Mouse (Mus musculus) CD8-positive naive resting alpha-beta T cell, adult 2 months (primary cell): Measurements from ENCODE around the gene Rhof.
"Not testable (repeated sequence)": the region's sequence is repeated elsewhere in the genome, so short reads cannot be mapped to it uniquely, and the experiment has no call there.

Experiments used
- DNase-seq, 2 experiments: peaks; one replicate each; pipeline ENCODE4 v3.0.0; 2022; ENCODE audit warnings: low read depth in 2 of 2, low spot score in 2 of 2

The Rhof gene

GRCm38 (mm10) chr5:123068714-123069113, 63.8 kb downstream of the Rhof start:
- DNase-seq = no peak

GRCm38 (mm10) chr5:123068115-123068514, 64.4 kb downstream of the Rhof start, which contains the start of gene Tmem120b:
Gene Tmem120b (plus strand): TSS chr5:123068415.
- no peak for DNase-seq

- DNase-seq = peak; percentile 29 to 40
Measured at GRCm38 (mm10) chr5:123067395-123067995, 65.0 kb downstream of the Rhof start.

GRCm38 (mm10) chr5:123064207-123064606, 68.3 kb downstream of the Rhof start:
- DNase-seq = peak; percentile 66 to 69

GRCm38 (mm10) chr5:123063141-123063540, 69.4 kb downstream of the Rhof start:
- no peak for DNase-seq

- not testable (repeated sequence) for DNase-seq
Measured at GRCm38 (mm10) chr5:123061402-123061749, 71.1 kb downstream of the Rhof start.

- no peak for DNase-seq
Measured at GRCm38 (mm10) chr5:123060706-123061401, 71.6 kb downstream of the Rhof start.

GRCm38 (mm10) chr5:123059757-123060520, 72.6 kb downstream of the Rhof start:
- peak; percentile 39 to 44 for DNase-seq

- no peak for DNase-seq
Measured at GRCm38 (mm10) chr5:123058251-123059102, 74.0 kb downstream of the Rhof start.

GRCm38 (mm10) chr5:123057366-123058250, 74.9 kb downstream of the Rhof start:
- DNase-seq = peak; percentile 98 to 99
